Mouse (Mus musculus) spleen, adult 2 months (tissue): ENCODE measurements around the gene Uba7. TPM values are rescaled to one million over a fixed set of nuclear protein-coding genes. Genes with fewer than 3 reads are reported as not detected.

ENCODE experiments used
- DNase-seq, 2 experiments: peaks; one replicate each; pipeline versions ENCODE4 v3.0.0 to v3.0.0-alpha.2; 2012 to 2021; ENCODE audit warnings: low spot score in 2 of 2, low read depth in 1 of 2
- H3K27ac ChIP-seq: fragments of 200-500 bp; 2 replicates; pipeline ENCODE4 v1.5.1; 2012; ENCODE audit warnings: low read length, inconsistent platforms; ENCODE audit not compliant: insufficient read depth
- H3K27me3 ChIP-seq: fragments of 200-500 bp; 2 replicates; pipeline ENCODE4 v1.6.1; 2012; ENCODE audit warnings: mild to moderate bottlenecking, moderate library complexity, low read length, inconsistent platforms; ENCODE audit not compliant: control insufficient read depth, insufficient read depth
- H3K36me3 ChIP-seq: fragments of 200-500 bp; 2 replicates; pipeline ENCODE4 v1.6.1; 2012; ENCODE audit warnings: mild to moderate bottlenecking, low read length, inconsistent platforms; ENCODE audit not compliant: control insufficient read depth, insufficient read depth
- H3K4me1 ChIP-seq: fragments of 200-500 bp; 2 replicates; pipeline ENCODE4 v1.6.1; 2011; ENCODE audit warnings: inconsistent platforms; ENCODE audit not compliant: control insufficient read depth, insufficient read depth, insufficient read length
- H3K4me3 ChIP-seq: fragments of 200-500 bp; 2 replicates; pipeline ENCODE4 v1.5.1; 2011; ENCODE audit warnings: mild to moderate bottlenecking, inconsistent platforms; ENCODE audit not compliant: insufficient read depth, insufficient read length; ENCODE audit errors: extremely low read depth
- CTCF ChIP-seq: fragments of 200-500 bp; IDR thresholded peaks from 2 replicates; pipeline ENCODE4 v1.5.1; 2011; ENCODE audit warnings: mild to moderate bottlenecking, inconsistent platforms; ENCODE audit not compliant: insufficient read depth, insufficient read length, insufficient replicate concordance; ENCODE audit errors: extremely low read depth
- POLR2A ChIP-seq: fragments of 200-500 bp; IDR thresholded peaks from 2 replicates; pipeline ENCODE4 v1.6.1; 2011; ENCODE audit warnings: low read depth, low read length, inconsistent platforms
- WGBS: fragments of 180-500 bp; shearing (Covaris S2); methylation state at CpG from one replicate; pipeline ENCODE4 v1.1.7; 2018; 5-methylcytosine and 5-hydroxymethylcytosine counted together
- polyA plus RNA-seq: library from polyadenylated mRNA; depleted of rRNA; stranded (reverse); fragments of >200 nt; gene quantifications from 2 replicates; pipeline ENCODE4 v1.2.3, GENCODE M21; 2012

Uba7 gene
- polyA plus RNA-seq, 1 experiment: 182 TPM

- TF ChIP-seq POLR2A: no peak
- no peak for TF ChIP-seq CTCF
- no peaks in the 10 kb centered on the region for H3K36me3 ChIP-seq
Measured at GRCm38 (mm10) chr9:107970311-107970710, 5.0 kb upstream of the Uba7 start.

GRCm38 (mm10) chr9:107971690-107972541, 3.4 kb upstream of the Uba7 start:
- Histone ChIP-seq H3K4me1 (peaks cover 5% of the 10 kb centered on the region), H3K27ac (peak overlapping the region; percentile 15; the same call in 1 of the 2 replicates), H3K36me3 (no peaks in the 10 kb centered on the region; the same call in 1 of the 2 replicates), H3K4me3 (no peak overlapping the region), H3K27me3 (no peaks in the 10 kb centered on the region)
- no peak for DNase-seq
- 59% methylated on average over 8 of the region's 8 CpGs for WGBS
- no peak for TF ChIP-seq CTCF
- no peak for TF ChIP-seq POLR2A

More at GRCm38 (mm10) chr9:107970311-107970710, 5.0 kb upstream of the Uba7 start:
- WGBS: 91% methylated on average over 5 of the region's 5 CpGs
- no peaks in the 10 kb centered on the region for H3K27me3 ChIP-seq
- no peak for DNase-seq
- no peak overlapping the region for H3K4me3 ChIP-seq
- peaks cover 5% of the 10 kb centered on the region for H3K4me1 ChIP-seq
- no peak overlapping the region for H3K27ac ChIP-seq

GRCm38 (mm10) chr9:107974491-107975171, 674 bp upstream of the Uba7 start:
- no peak overlapping the region for H3K4me3 ChIP-seq
- no peak for DNase-seq
- no peaks in the 10 kb centered on the region for H3K27me3 ChIP-seq
- TF ChIP-seq POLR2A: no peak
- TF ChIP-seq CTCF: no peak
- peaks cover 22% of the 10 kb centered on the region for H3K36me3 ChIP-seq
- H3K27ac ChIP-seq: peak overlapping the region; percentile 74
- WGBS: 59% methylated on average over 10 of the region's 10 CpGs
- H3K4me1 ChIP-seq: peaks cover 5% of the 10 kb centered on the region

- TF ChIP-seq POLR2A (no peak), CTCF (no peak)
- DNase-seq: no peak
- H3K4me3 ChIP-seq: no peak overlapping the region
- peaks cover 26% of the 10 kb centered on the region for H3K4me1 ChIP-seq
- peaks cover 38% of the 10 kb centered on the region for H3K36me3 ChIP-seq
- no peaks in the 10 kb centered on the region for H3K27me3 ChIP-seq
- no peak overlapping the region for H3K27ac ChIP-seq
- 94% methylated on average over 12 of the region's 12 CpGs for WGBS
Measured at GRCm38 (mm10) chr9:107978815-107979214, 3.5 kb downstream of the Uba7 start.

- Histone ChIP-seq H3K27ac (peak overlapping the region; percentile 83), H3K4me3 (no peak overlapping the region), H3K27me3 (no peaks in the 10 kb centered on the region), H3K36me3 (peaks cover 38% of the 10 kb centered on the region), H3K4me1 (peaks cover 34% of the 10 kb centered on the region)
- TF ChIP-seq POLR2A (no peak), CTCF (no peak)
- 34% methylated on average over 7 of the region's 7 CpGs for WGBS
- no peak for DNase-seq
Measured at GRCm38 (mm10) chr9:107981684-107982605, 6.6 kb downstream of the Uba7 start.

- H3K4me3 ChIP-seq: no peak within 1 kb of the TSS
- peak in 1 of 2 experiments; percentile 38 for DNase-seq
- no peaks in the 10 kb centered on the region for H3K27me3 ChIP-seq
- no peak for TF ChIP-seq CTCF
- TF ChIP-seq POLR2A: no peak
- peaks cover 34% of the 10 kb centered on the region for H3K4me1 ChIP-seq
- WGBS: 16% methylated on average over 14 of the region's 14 CpGs
- peak within 1 kb of the TSS; percentile 83 for H3K27ac ChIP-seq
- H3K36me3 ChIP-seq: peaks cover 30% of the 10 kb centered on the region
Measured at GRCm38 (mm10) chr9:107982681-107983346, 7.5 kb downstream of the Uba7 start, which contains the start of gene Gm20661. Gene Gm20661 (plus strand): TSS chr9:107983058.
